Mouse (Mus musculus) heart, embryonic 15.5 days (tissue): Measurements from ENCODE around the gene Cntn5. TPM values are rescaled to one million over a fixed set of nuclear protein-coding genes. Genes with fewer than 3 reads are reported as not detected.

Experiments used
- ATAC-seq: fragments of 200-750 bp; cut with Nextera tagmentation; replicated peaks from 2 replicates; pipeline ENCODE4 v1.8.0; 2017; ENCODE audit warnings: low read depth, moderate TSS enrichment; ENCODE audit not compliant: insufficient number of reproducible peaks, insufficient read depth, low FRiP score
- H3K27ac ChIP-seq: fragments of 300-500 bp; sonication (generic); 2 replicates; pipeline ENCODE4 v1.5.1; 2015; ENCODE audit warnings: mild to moderate bottlenecking, inconsistent platforms
- H3K27me3 ChIP-seq: fragments of 300-500 bp; sonication (generic); 2 replicates; pipeline ENCODE4 v1.6.1; 2015; ENCODE audit warnings: inconsistent platforms
- H3K36me3 ChIP-seq: fragments of 300-500 bp; sonication (generic); 2 replicates; pipeline ENCODE4 v1.6.1; 2015; ENCODE audit warnings: mild to moderate bottlenecking, inconsistent platforms
- H3K4me1 ChIP-seq: fragments of 300-500 bp; sonication (generic); replicated peaks from 2 replicates; pipeline ENCODE4 v1.6.1; 2015; ENCODE audit warnings: inconsistent platforms
- H3K4me2 ChIP-seq: fragments of 300-500 bp; sonication (generic); 2 replicates; pipeline ENCODE4 v1.6.1; 2015; ENCODE audit warnings: inconsistent platforms, mild to moderate bottlenecking, moderate library complexity
- H3K4me3 ChIP-seq: fragments of 300-500 bp; sonication (generic); 2 replicates; pipeline ENCODE4 v1.5.1; 2015; ENCODE audit warnings: mild to moderate bottlenecking, inconsistent platforms
- H3K9ac ChIP-seq: fragments of 300-500 bp; sonication (generic); 2 replicates; pipeline ENCODE4 v1.6.1; 2015; ENCODE audit warnings: mild to moderate bottlenecking, inconsistent platforms
- H3K9me3 ChIP-seq: fragments of 300-500 bp; sonication (generic); replicated peaks from 2 replicates; pipeline ENCODE4 v1.6.1; 2016; ENCODE audit warnings: inconsistent platforms
- WGBS: fragments of 180-500 bp; shearing (Covaris S2); methylation state at CpG from one replicate; pipeline ENCODE4 v1.1.7; 2015; ENCODE audit warnings: mixed read lengths; 5-methylcytosine and 5-hydroxymethylcytosine counted together
- polyA plus RNA-seq: library from polyadenylated mRNA; unstranded; fragments of >200 nt; fragmentation: Nextera tagmentation; extraction: Ambion mirVana; gene quantifications from 2 replicates; pipeline ENCODE4 v1.2.1, GENCODE M21; 2015

Cntn5 gene
- polyA plus RNA-seq, 1 experiment from 2014 or later, result 0.13 TPM

DNA sequence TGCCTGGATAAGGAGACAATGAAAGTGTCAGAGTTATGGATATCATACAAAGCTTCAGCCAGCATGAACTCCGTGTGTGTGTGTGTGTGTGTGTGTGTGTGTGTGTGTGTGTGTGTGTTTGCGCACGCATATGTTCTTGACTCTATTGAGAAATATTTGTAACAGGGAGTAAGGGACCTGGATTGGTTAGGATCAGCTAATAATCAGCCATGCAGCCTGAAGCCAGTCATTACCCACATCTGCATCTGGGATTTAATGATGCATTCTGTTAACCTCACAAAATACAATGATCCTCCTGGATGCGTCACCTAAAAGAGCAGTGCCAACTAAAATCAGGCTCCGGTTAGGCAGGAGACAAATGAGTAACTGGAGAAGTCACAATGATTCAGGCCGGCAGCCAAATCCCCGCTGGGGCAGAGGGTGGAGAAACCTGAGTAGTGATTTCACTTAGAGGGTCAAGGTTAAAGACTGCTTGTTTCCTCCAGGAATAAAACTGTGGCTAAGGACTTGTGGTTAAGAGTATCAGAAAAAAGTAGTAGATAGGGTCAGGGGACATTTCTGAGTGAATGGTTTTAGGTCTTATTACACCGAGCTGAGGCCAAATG is 1021.7 kb downstream of the Cntn5 start:
- Histone ChIP-seq H3K36me3 (no peaks in the 10 kb centered on the region), H3K4me3 (no peak overlapping the region), H3K27me3 (no peaks in the 10 kb centered on the region), H3K9me3 (no peaks in the 10 kb centered on the region), H3K4me1 (no peaks in the 10 kb centered on the region), H3K4me2 (no peak overlapping the region), H3K9ac (no peak overlapping the region), H3K27ac (no peak overlapping the region)
- 62% methylated on average over 8 of the region's 8 CpGs for WGBS
- no peak for ATAC-seq

DNA sequence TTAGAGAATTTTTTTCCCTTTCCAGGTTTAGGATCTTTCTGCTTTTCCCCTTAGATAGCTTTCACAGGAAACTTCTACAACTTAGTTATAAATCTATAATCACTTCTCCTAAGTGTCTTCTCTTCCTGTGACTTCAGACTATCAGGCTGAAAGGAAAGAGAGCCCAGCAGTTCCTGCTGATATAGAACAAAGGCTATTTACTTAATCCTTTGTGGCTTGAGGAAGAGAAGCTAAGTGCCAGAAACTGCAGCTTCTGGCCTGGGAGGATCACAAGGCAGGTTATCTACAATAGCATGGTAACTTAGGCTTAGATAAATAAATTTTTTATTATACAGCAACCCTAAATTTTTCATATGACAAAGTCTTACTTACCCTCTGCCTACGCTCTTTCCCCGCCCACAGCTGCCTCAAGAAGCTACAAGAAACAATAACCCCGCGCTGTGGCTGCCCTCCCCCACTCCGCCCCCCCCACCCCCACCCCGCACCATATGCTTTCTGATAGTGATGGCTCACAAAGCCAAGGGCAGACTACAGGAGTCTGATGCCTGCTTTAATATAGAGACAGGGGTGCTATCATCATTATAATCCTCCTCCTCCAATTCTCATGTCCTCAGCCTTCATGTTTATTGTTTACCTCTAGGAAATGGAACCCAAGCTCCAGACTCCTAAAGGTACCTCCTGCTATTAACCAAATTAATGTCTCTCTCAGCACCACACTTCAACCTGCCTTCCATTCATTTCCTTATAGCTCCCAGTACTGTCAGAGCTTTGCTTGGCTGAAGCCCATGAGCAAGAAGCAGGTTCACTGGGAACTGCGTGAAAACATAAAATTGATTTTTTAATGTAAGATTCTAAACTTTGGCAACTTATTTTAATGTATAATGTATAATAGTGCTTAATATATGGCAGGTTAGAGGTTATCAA is 1032.2 kb downstream of the Cntn5 start:
- H3K4me1 ChIP-seq, result no peaks in the 10 kb centered on the region
- H3K36me3 ChIP-seq, result no peaks in the 10 kb centered on the region
- no peaks in the 10 kb centered on the region for H3K27me3 ChIP-seq
- H3K4me2 ChIP-seq, result no peak overlapping the region
- no peak overlapping the region for H3K9ac ChIP-seq
- no peaks in the 10 kb centered on the region for H3K9me3 ChIP-seq
- no peak for ATAC-seq
- no peak overlapping the region for H3K27ac ChIP-seq
- WGBS, result 47% methylated on average over 7 of the region's 7 CpGs
- no peak overlapping the region for H3K4me3 ChIP-seq

DNA sequence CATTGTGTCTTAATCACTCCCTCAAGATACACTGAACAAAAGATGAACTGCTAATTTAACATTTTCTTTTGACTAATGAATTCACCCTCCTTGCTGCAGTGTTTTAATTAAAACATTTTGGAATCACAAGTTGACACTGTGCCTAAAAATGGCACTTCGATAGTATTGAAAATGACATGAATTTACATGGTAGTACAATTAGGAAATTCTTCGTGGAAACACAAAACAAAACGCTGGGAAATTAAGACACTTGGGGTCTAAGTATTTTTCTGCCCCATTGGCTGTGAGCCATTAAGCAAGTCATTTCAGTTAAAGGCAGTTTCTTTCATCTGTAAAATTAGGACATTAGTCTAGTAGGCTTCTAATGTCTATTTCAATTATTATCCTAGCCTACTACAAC is 1043.9 kb downstream of the Cntn5 start:
- no peak overlapping the region for H3K9ac ChIP-seq
- no peak overlapping the region for H3K4me2 ChIP-seq
- no peak for ATAC-seq
- no peak overlapping the region for H3K27ac ChIP-seq
- no peaks in the 10 kb centered on the region for H3K4me1 ChIP-seq
- WGBS, result 80% methylated on average over 3 of the region's 3 CpGs
- H3K4me3 ChIP-seq, result no peak overlapping the region
- H3K9me3 ChIP-seq, result no peaks in the 10 kb centered on the region
- no peaks in the 10 kb centered on the region for H3K27me3 ChIP-seq
- no peaks in the 10 kb centered on the region for H3K36me3 ChIP-seq

DNA sequence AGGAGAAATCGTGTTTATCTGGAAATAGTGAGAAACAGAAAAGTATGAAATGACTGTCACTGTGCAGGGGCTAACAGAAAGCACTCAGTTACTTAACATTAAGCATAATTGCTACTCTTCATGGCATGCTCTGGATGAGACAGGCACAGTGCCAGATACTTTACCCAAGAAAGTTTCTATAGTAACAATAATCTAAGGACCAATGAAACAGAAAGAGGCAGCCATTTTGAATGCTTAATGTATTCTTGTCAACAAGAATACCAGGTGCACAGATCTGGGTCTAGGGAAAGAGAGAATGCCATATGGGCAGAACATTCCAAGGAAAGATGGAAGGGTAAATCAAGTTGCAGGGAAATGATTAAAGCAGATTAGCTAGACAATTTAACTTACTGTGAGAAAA is 1045.3 kb downstream of the Cntn5 start:
- no peaks in the 10 kb centered on the region for H3K36me3 ChIP-seq
- H3K4me1 ChIP-seq, result no peaks in the 10 kb centered on the region
- WGBS, result 31% methylated on average over 1 of the region's 1 CpGs
- ATAC-seq, result no peak
- H3K27ac ChIP-seq, result no peak overlapping the region
- H3K4me3 ChIP-seq, result no peak overlapping the region
- H3K9me3 ChIP-seq, result no peaks in the 10 kb centered on the region
- no peaks in the 10 kb centered on the region for H3K27me3 ChIP-seq
- H3K4me2 ChIP-seq, result no peak overlapping the region
- H3K9ac ChIP-seq, result no peak overlapping the region

DNA sequence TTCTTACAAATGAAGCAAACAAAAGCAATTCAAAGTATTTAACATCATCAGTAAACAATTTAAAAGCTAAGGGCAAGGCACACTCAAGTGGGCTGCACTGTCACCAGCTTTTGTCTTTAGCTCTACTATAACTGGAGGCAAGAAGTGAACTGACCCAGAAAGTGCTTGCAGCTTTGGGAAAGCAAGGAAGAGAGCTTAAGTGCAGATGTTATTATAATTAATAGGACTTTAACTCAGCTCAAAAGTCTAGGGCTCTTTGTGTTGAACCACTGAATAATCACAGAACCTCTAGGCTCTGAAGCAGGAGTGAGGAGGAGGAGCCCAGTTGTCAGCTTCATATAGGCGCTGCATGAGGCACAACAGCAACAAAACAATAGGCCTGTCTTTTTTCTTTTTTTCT is 1049.8 kb downstream of the Cntn5 start:
- H3K36me3 ChIP-seq, result no peaks in the 10 kb centered on the region
- no peak overlapping the region for H3K4me3 ChIP-seq
- no peaks in the 10 kb centered on the region for H3K4me1 ChIP-seq
- no peak overlapping the region for H3K4me2 ChIP-seq
- H3K27me3 ChIP-seq, result no peaks in the 10 kb centered on the region
- no peak overlapping the region for H3K9ac ChIP-seq
- no peaks in the 10 kb centered on the region for H3K9me3 ChIP-seq
- WGBS, result 65% methylated on average over 1 of the region's 1 CpGs
- no peak for ATAC-seq
- H3K27ac ChIP-seq, result no peak overlapping the region

DNA sequence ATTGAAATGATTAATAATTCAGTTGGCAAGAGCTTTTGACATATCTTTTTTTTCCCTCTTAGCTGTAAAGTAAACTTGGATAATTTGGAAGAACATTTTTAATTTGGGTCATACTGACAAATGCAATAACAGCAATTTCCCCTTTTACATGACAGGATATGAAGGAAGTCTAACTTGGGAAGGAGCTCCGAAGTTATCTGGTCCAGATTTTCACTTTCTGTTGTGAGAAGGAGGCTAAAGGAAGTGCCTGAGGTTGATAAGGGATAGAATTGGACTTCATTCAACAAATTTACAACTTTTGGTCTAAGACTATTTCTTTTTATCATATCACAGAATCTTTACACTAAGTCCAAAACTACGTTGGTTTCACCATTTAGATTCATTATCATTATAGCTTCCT is 1074.3 kb downstream of the Cntn5 start:
- H3K9ac ChIP-seq, result no peak overlapping the region
- H3K27me3 ChIP-seq, result no peaks in the 10 kb centered on the region
- no peaks in the 10 kb centered on the region for H3K4me1 ChIP-seq
- no peak for ATAC-seq
- no peak overlapping the region for H3K4me3 ChIP-seq
- 43% methylated on average over 2 of the region's 2 CpGs for WGBS
- H3K36me3 ChIP-seq, result no peaks in the 10 kb centered on the region
- H3K9me3 ChIP-seq, result no peaks in the 10 kb centered on the region
- H3K27ac ChIP-seq, result no peak overlapping the region
- H3K4me2 ChIP-seq, result no peak overlapping the region

DNA sequence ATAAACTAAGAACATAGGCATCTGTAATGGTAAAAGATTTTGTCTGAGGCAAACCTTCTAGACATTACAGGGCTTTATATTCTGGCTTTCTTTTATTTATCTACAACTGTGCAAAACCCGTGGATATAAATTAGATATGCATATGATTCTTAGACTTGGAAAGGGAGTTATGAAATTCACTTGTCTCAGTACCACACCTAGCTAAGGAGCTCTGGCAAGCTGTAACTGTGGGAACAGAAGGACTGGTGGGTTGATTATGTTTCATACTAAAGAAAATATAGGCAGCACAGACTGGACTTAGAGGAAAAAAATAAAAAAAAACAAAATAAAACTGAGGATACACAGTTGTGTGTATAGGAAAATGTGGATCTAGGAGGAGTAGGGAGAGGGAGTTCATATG is 1084.6 kb downstream of the Cntn5 start:
- no peak overlapping the region for H3K4me3 ChIP-seq
- H3K4me2 ChIP-seq, result no peak overlapping the region
- ATAC-seq, result no peak
- H3K27ac ChIP-seq, result no peak overlapping the region
- WGBS, result 71% methylated on average over 1 of the region's 1 CpGs
- no peaks in the 10 kb centered on the region for H3K9me3 ChIP-seq
- H3K4me1 ChIP-seq, result no peaks in the 10 kb centered on the region
- no peaks in the 10 kb centered on the region for H3K27me3 ChIP-seq
- no peak overlapping the region for H3K9ac ChIP-seq
- no peaks in the 10 kb centered on the region for H3K36me3 ChIP-seq

DNA sequence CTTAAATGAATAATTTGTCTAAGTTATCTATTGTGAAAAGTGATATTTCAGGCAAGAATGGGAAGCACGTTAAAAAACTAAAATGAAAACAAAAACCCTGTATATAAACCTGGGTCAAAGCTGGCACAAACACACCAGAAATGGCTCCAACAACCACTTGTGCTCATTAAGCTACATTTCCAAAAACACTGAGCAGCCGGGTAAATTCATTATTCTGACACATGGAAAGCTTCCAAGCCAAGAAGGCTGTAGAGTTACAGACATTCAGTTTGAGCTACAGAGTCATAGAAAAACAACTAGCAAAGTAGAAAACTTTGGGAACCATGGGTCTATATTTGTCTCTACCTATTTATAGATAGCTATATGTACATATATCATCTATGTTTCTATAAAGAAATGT is 1087.1 kb downstream of the Cntn5 start:
- Histone ChIP-seq H3K27me3 (no peaks in the 10 kb centered on the region), H3K36me3 (no peaks in the 10 kb centered on the region), H3K9me3 (no peaks in the 10 kb centered on the region), H3K4me1 (no peaks in the 10 kb centered on the region), H3K4me3 (no peak overlapping the region), H3K4me2 (no peak overlapping the region), H3K9ac (no peak overlapping the region), H3K27ac (no peak overlapping the region)
- no peak for ATAC-seq
- 71% methylated on average over 2 of the region's 2 CpGs for WGBS

DNA sequence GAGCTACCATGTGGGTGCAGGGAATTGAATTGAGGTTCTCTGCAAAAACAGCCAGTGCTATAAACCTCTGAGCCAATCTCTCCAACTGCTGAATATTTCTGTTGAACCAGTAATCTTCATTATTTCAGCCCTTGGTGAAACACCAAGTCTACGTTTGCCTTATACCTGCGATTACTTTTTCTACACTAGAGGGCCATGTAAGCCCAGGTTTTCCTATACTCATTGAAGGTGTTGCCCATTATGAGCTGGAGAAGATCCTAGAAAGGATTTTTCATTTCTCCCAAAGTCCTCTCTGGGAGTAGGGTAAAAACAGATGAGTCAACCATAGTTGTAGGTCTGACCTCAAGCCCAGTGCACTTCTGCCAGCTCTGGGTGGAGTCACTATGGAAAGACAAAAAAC is 1105.0 kb downstream of the Cntn5 start:
- 71% methylated on average over 2 of the region's 2 CpGs for WGBS

DNA sequence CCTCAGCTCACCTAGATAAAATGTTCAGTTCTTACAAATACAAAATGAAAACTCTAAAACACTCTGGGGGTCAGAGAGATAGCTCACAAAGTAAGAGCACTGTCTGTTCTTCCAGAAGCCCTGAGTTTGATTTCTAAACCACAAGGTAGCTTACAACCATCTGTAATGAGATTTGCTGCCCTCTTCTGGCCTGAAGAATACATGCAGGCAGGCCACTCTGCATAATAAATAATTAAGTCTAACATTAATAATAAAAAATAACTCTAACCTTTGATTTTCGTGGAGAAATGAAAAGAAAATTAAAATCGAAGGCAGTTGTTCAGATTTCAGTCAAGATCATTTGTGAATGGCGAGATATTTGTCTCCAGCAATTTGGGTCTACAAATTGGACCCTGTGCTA is 1120.9 kb downstream of the Cntn5 start:
- WGBS, result 53% methylated on average over 3 of the region's 3 CpGs
- Histone ChIP-seq H3K27ac (no peak overlapping the region), H3K9me3 (no peaks in the 10 kb centered on the region), H3K9ac (no peak overlapping the region), H3K4me1 (no peaks in the 10 kb centered on the region), H3K4me2 (no peak overlapping the region), H3K4me3 (no peak overlapping the region), H3K27me3 (no peaks in the 10 kb centered on the region), H3K36me3 (no peaks in the 10 kb centered on the region)
- no peak for ATAC-seq

More for the DNA sequence above, 1105.0 kb downstream of the Cntn5 start:
- Histone ChIP-seq H3K9me3 (no peaks in the 10 kb centered on the region), H3K27ac (no peak overlapping the region), H3K4me1 (no peaks in the 10 kb centered on the region), H3K36me3 (no peaks in the 10 kb centered on the region), H3K4me3 (no peak overlapping the region), H3K4me2 (no peak overlapping the region), H3K9ac (no peak overlapping the region), H3K27me3 (no peaks in the 10 kb centered on the region)
- ATAC-seq, result no peak

DNA sequence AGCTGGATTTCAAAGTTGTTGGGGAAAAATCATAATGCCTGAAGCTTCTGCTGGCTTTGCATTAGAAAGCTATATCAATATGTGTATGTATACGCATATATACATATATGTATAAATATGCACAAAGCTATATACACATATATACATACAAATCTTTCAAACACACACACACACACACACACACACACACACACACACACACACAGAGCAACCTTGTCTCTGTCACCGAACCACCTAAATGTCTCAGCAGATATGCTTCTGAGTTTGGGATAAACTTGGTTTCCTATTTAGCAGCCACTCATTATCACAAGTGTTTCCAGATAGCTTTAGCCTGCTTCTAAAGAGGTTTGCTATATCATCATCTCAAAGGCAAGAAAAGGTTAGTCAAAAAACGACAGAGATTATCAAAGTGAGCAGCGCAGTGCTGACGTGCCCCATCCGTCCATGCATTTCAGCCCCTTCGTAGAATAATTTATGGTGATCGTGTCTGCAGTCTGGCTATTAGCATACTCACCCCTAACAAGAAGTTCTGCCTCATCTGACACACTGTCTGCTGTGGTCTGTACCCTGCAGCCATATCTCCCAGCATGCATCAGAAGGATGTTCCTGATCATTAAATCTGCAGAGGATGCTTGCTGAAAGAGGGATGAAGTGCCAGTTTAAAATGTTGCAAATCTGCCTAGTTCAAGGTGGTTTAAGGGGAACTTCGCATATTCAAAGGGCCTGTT is 1123.3 kb downstream of the Cntn5 start:
- Histone ChIP-seq H3K27ac (no peak overlapping the region), H3K4me3 (no peak overlapping the region), H3K4me1 (no peaks in the 10 kb centered on the region), H3K9ac (no peak overlapping the region), H3K4me2 (no peak overlapping the region), H3K36me3 (no peaks in the 10 kb centered on the region), H3K27me3 (no peaks in the 10 kb centered on the region), H3K9me3 (no peaks in the 10 kb centered on the region)
- ATAC-seq, result no peak
- 44% methylated on average over 9 of the region's 9 CpGs for WGBS
